Mouse (Mus musculus) erythroblast, embryonic 14.5 days (primary cell): Measurements from ENCODE around the gene Lrrc49.

Source experiments
- GATA1 ChIP-seq: IDR thresholded peaks from 2 replicates; pipeline ENCODE4 v1.6.1; 2012; ENCODE audit warnings: low read length, inconsistent platforms, mixed read lengths
- TAL1 ChIP-seq: IDR thresholded peaks from 3 replicates; pipeline ENCODE4 v1.6.1; 2012; ENCODE audit warnings: low read length, inconsistent platforms, mixed read lengths

DNA sequence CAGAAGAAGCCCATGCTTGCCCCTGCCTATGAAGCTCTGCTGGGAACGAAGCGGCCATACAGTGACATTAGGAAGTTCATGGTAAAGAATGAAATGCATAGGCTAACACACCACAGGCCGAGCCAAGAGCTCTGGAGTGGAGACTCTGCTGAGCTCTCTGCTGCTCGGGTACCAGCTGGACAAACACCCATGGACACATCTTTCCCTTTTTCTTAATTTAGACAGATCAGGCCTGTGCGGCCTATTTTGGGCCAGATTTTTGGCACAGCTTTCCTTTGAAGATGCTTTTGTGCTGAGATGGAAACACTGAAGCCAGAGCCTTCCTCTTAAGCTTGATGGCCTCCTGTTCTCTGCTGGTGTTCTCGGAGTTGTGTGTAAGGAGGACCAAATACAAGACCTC, 95.0 kb downstream of the Lrrc49 start:
- TF ChIP-seq GATA1: no peak
- no peak for TF ChIP-seq TAL1
